Mouse (Mus musculus): ENCODE measurements around the gene Fntb. TPM values are rescaled to one million over a fixed set of nuclear protein-coding genes. Genes with fewer than 3 reads are reported as not detected.
A peak's percentile ranks its signal among the peaks of the same experiment; 100 is the strongest.

Gene Fntb
- polyA plus RNA-seq, 1 experiment from 2014 or later: 48.8 TPM

- no peak overlapping the region for H3K9ac ChIP-seq (ENCODE audit: low read length)
- 94% methylated on average over 16 of the region's 16 CpGs for whole genome bisulfite sequencing
- no peak for DNase-seq (ENCODE audit: low spot score)
These were observed 127.7 kb downstream of the Fntb start for GRCm38 (mm10) chr12:76892910-76893695.

GRCm38 (mm10) chr12:76894792-76895559 is 129.6 kb downstream of the Fntb start:
- no peak overlapping the region for H3K27ac ChIP-seq (replicated peaks; ENCODE audit: low read depth, low read length)
- peaks cover 3% of the 10 kb centered on the region; the same call in 1 of the 2 replicates for H3K36me3 ChIP-seq (ENCODE audit: control insufficient read depth, insufficient read depth, low read length)
- no peaks in the 10 kb centered on the region for H3K4me1 ChIP-seq (ENCODE audit: control insufficient read depth, insufficient read depth, low read length)
- H3K4me3 ChIP-seq (ENCODE audit: low read depth, low read length): no peak overlapping the region
- H3K9me3 ChIP-seq (ENCODE audit: control insufficient read depth, low read length): no peaks in the 10 kb centered on the region
- DNase-seq (ENCODE audit: low spot score) (no peak), ATAC-seq (ENCODE audit: insufficient number of reproducible peaks, low FRiP score, low TSS enrichment, low read depth) (no peak)
- H3K27me3 ChIP-seq (ENCODE audit: control insufficient read depth, insufficient read depth, low read length): no peaks in the 10 kb centered on the region
- H3K4me2 ChIP-seq (ENCODE audit: low read depth, severe bottlenecking): no peak overlapping the region
- H3K9ac ChIP-seq (ENCODE audit: low read length): no peak overlapping the region
- 80% methylated on average over 10 of the region's 10 CpGs for WGBS

More at GRCm38 (mm10) chr12:76892910-76893695, 127.7 kb downstream of the Fntb start:
- ATAC-seq (ENCODE audit: insufficient number of reproducible peaks, low FRiP score, low TSS enrichment, low read depth): no peak
- no peaks in the 10 kb centered on the region for H3K27me3 ChIP-seq (ENCODE audit: control insufficient read depth, insufficient read depth, low read length)
- no peaks in the 10 kb centered on the region for H3K4me1 ChIP-seq (ENCODE audit: control insufficient read depth, insufficient read depth, low read length)
- no peaks in the 10 kb centered on the region for H3K9me3 ChIP-seq (ENCODE audit: control insufficient read depth, low read length)
- no peak overlapping the region for H3K27ac ChIP-seq (replicated peaks; ENCODE audit: low read depth, low read length)
- no peak overlapping the region for H3K4me2 ChIP-seq (ENCODE audit: low read depth, severe bottlenecking)
- no peak overlapping the region for H3K4me3 ChIP-seq (ENCODE audit: low read depth, low read length)
- peaks cover 3% of the 10 kb centered on the region; the same call in 1 of the 2 replicates for H3K36me3 ChIP-seq (ENCODE audit: control insufficient read depth, insufficient read depth, low read length)

GRCm38 (mm10) chr12:76895777-76896176 is 130.4 kb downstream of the Fntb start:
- ATAC-seq (ENCODE audit: insufficient number of reproducible peaks, low FRiP score, low TSS enrichment, low read depth): peak; percentile 47; the same call in 1 of the 2 replicates

GRCm38 (mm10) chr12:76896566-76896965 is 131.2 kb downstream of the Fntb start:
- ATAC-seq (ENCODE audit: insufficient number of reproducible peaks, low FRiP score, low TSS enrichment, low read depth) (no peak), DNase-seq (ENCODE audit: low spot score) (no peak)
- H3K4me3 ChIP-seq (ENCODE audit: low read depth, low read length): no peak overlapping the region
- H3K9ac ChIP-seq (ENCODE audit: low read length): no peak overlapping the region
- no peaks in the 10 kb centered on the region for H3K27me3 ChIP-seq (ENCODE audit: control insufficient read depth, insufficient read depth, low read length)
- WGBS: 93% methylated on average over 4 of the region's 4 CpGs
- peaks cover 5% of the 10 kb centered on the region; the same call in 1 of the 2 replicates for H3K36me3 ChIP-seq (ENCODE audit: control insufficient read depth, insufficient read depth, low read length)
- no peak overlapping the region for H3K4me2 ChIP-seq (ENCODE audit: low read depth, severe bottlenecking)
- no peaks in the 10 kb centered on the region for H3K9me3 ChIP-seq (ENCODE audit: control insufficient read depth, low read length)
- no peak overlapping the region for H3K27ac ChIP-seq (replicated peaks; ENCODE audit: low read depth, low read length)
- H3K4me1 ChIP-seq (ENCODE audit: control insufficient read depth, insufficient read depth, low read length): no peaks in the 10 kb centered on the region

More at GRCm38 (mm10) chr12:76895777-76896176, 130.4 kb downstream of the Fntb start:
- Histone ChIP-seq H3K4me1 (ENCODE audit: control insufficient read depth, insufficient read depth, low read length) (no peaks in the 10 kb centered on the region), H3K4me3 (ENCODE audit: low read depth, low read length) (no peak overlapping the region), H3K4me2 (ENCODE audit: low read depth, severe bottlenecking) (no peak overlapping the region), H3K27me3 (ENCODE audit: control insufficient read depth, insufficient read depth, low read length) (no peaks in the 10 kb centered on the region), H3K36me3 (ENCODE audit: control insufficient read depth, insufficient read depth, low read length) (peaks cover 3% of the 10 kb centered on the region; the same call in 1 of the 2 replicates), H3K27ac (replicated peaks; ENCODE audit: low read depth, low read length) (no peak overlapping the region), H3K9ac (ENCODE audit: low read length) (no peak overlapping the region), H3K9me3 (ENCODE audit: control insufficient read depth, low read length) (no peaks in the 10 kb centered on the region)
- DNase-seq (ENCODE audit: low spot score): peak; percentile 43
- 27% methylated on average over 7 of the region's 7 CpGs for WGBS

GRCm38 (mm10) chr12:76897006-76897405 is 131.6 kb downstream of the Fntb start:
- Histone ChIP-seq H3K27ac (replicated peaks; ENCODE audit: low read depth, low read length) (no peak overlapping the region), H3K9ac (ENCODE audit: low read length) (no peak overlapping the region), H3K4me2 (ENCODE audit: low read depth, severe bottlenecking) (no peak overlapping the region), H3K27me3 (ENCODE audit: control insufficient read depth, insufficient read depth, low read length) (no peaks in the 10 kb centered on the region), H3K9me3 (ENCODE audit: control insufficient read depth, low read length) (no peaks in the 10 kb centered on the region), H3K4me1 (ENCODE audit: control insufficient read depth, insufficient read depth, low read length) (no peaks in the 10 kb centered on the region), H3K4me3 (ENCODE audit: low read depth, low read length) (no peak overlapping the region), H3K36me3 (ENCODE audit: control insufficient read depth, insufficient read depth, low read length) (peaks cover 2% of the 10 kb centered on the region; the same call in 1 of the 2 replicates)
- no peak for DNase-seq (ENCODE audit: low spot score)
- WGBS: 74% methylated on average over 10 of the region's 10 CpGs
- ATAC-seq (ENCODE audit: insufficient number of reproducible peaks, low FRiP score, low TSS enrichment, low read depth): no peak

- H3K9ac ChIP-seq (ENCODE audit: low read length): no peak overlapping the region
- H3K4me1 ChIP-seq (ENCODE audit: control insufficient read depth, insufficient read depth, low read length): no peaks in the 10 kb centered on the region
- no peak overlapping the region for H3K4me2 ChIP-seq (ENCODE audit: low read depth, severe bottlenecking)
- H3K27me3 ChIP-seq (ENCODE audit: control insufficient read depth, insufficient read depth, low read length): no peaks in the 10 kb centered on the region
- DNase-seq (ENCODE audit: low spot score) (no peak), ATAC-seq (ENCODE audit: insufficient number of reproducible peaks, low FRiP score, low TSS enrichment, low read depth) (no peak)
- peaks cover 2% of the 10 kb centered on the region; the same call in 1 of the 2 replicates for H3K36me3 ChIP-seq (ENCODE audit: control insufficient read depth, insufficient read depth, low read length)
- no peak overlapping the region for H3K4me3 ChIP-seq (ENCODE audit: low read depth, low read length)
- no peak overlapping the region for H3K27ac ChIP-seq (replicated peaks; ENCODE audit: low read depth, low read length)
- H3K9me3 ChIP-seq (ENCODE audit: control insufficient read depth, low read length): no peaks in the 10 kb centered on the region
These were observed 132.8 kb downstream of the Fntb start for GRCm38 (mm10) chr12:76898141-76898540.

GRCm38 (mm10) chr12:76899261-76899975 is 134.0 kb downstream of the Fntb start:
- no peaks in the 10 kb centered on the region for H3K27me3 ChIP-seq (ENCODE audit: control insufficient read depth, insufficient read depth, low read length)
- H3K27ac ChIP-seq (replicated peaks; ENCODE audit: low read depth, low read length): no peak overlapping the region
- no peak overlapping the region for H3K4me2 ChIP-seq (ENCODE audit: low read depth, severe bottlenecking)
- WGBS: 88% methylated on average over 10 of the region's 10 CpGs
- no peak overlapping the region for H3K9ac ChIP-seq (ENCODE audit: low read length)
- peaks cover 2% of the 10 kb centered on the region; the same call in 1 of the 2 replicates for H3K36me3 ChIP-seq (ENCODE audit: control insufficient read depth, insufficient read depth, low read length)
- ATAC-seq (ENCODE audit: insufficient number of reproducible peaks, low FRiP score, low TSS enrichment, low read depth) (no peak), DNase-seq (ENCODE audit: low spot score) (no peak)
- no peaks in the 10 kb centered on the region for H3K9me3 ChIP-seq (ENCODE audit: control insufficient read depth, low read length)
- H3K4me3 ChIP-seq (ENCODE audit: low read depth, low read length): no peak overlapping the region
- H3K4me1 ChIP-seq (ENCODE audit: control insufficient read depth, insufficient read depth, low read length): no peaks in the 10 kb centered on the region
